Mouse (Mus musculus) megakaryocyte-erythroid progenitor cell, adult 5-6 weeks (primary cell): ENCODE data around the gene Rsph3b. TPM values are rescaled to one million over a fixed set of nuclear protein-coding genes. Genes with fewer than 3 reads are reported as not detected.
"Not testable (repeated sequence)": the region's sequence is repeated elsewhere in the genome, so short reads cannot be mapped to it uniquely, and the experiment has no call there.

Source experiments
- ATAC-seq: replicated peaks from 2 replicates; pipeline ENCODE4 v1.8.0; 2016; ENCODE audit warnings: mild to moderate bottlenecking, inconsistent platforms; ENCODE audit not compliant: severe bottlenecking, poor library complexity, low FRiP score, low TSS enrichment
- total RNA-seq, 2 experiments: library from RNA; stranded (forward) in 1 of 2; stranded (reverse) in 1 of 2; fragments of 200-1000, 215-1000 nt in 1 of 2; fragments of >200 nt in 1 of 2; fragmentation: Nextera tagmentation in 1 of 2; gene quantifications; 2 replicates each; pipeline ENCODE4 v1.2.3; 2014 to 2017

The Rsph3b gene
- total RNA-seq (2014; fragmentation: Nextera tagmentation) (25.6 and 30.5 TPM in 2 replicates), total RNA-seq (2017) (40.8 and 42.2 TPM in 2 replicates)

GRCm38 (mm10) chr17:6947984-6948768 lies at the start of gene Rsph3b:
Gene Rsph3b (minus strand): TSS chr17:6948682.
- ATAC-seq, result peak; percentile 91

GRCm38 (mm10) chr17:6997778-6998490 lies 49.5 kb upstream of the Rsph3b start:
- not testable (repeated sequence) for ATAC-seq

DNA sequence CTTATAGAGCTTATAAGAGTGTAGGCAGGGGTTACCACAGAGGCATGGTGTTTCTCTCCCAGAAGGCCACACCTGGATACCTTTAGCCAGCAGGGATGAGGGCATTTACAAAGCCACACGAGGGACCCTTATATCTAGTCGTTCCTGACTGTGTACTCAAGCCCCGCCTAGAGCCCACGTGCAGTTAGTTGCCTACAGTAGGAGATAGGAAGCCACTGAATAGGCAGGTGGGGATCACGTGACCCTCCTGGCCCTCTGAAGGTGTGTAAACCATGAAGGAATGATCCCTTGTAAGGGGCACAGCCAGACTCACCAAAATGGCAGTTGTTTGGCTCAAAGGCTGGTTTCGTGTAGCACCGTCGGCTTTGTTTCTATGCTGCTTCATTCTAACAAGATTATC lies 48.3 kb upstream of the Rsph3b start:
- ATAC-seq, result not testable (repeated sequence)

DNA sequence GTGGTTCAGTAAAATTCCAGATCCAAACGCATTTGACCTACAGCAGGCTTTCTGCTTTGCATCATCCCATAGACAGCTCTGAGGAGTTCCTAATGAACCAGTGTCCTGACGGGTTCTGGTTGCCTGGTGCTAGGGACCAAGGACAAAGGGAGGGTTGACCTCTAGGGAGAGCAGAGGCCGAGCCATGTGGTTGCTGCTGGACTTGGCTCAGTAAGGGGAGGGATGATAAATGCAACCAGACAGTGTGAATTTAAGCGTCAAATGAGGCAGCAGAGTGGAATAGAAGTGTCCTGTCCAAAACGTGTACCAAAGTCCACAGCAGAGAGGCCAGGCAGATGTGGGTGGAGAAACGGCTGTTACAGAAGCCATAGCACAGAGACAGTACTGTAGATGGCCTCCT lies 47.0 kb upstream of the Rsph3b start:
- ATAC-seq, result not testable (repeated sequence)

DNA sequence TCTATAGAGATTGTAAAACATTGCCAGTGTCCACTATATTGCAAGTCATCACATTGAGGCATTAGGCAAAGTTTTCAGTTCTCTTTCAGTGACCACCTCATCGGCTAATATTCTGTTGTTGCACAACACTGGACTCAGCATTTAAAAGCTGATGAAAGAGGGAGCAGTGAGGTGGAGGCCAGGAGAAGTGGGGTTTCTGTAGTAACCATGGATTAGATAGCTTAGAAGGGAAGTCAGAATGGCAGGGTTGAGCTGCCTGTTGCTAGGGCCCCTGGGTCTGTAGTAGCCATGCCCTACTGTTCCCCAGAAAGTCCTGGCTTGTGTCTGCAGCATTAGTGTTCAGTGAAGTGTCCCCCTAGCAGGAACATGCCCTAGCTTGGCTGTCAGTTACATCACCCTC lies 37.6 kb upstream of the Rsph3b start:
- ATAC-seq, result not testable (repeated sequence)

GRCm38 (mm10) chr17:6980144-6980543 lies 31.7 kb upstream of the Rsph3b start:
- ATAC-seq, result not testable (repeated sequence)

GRCm38 (mm10) chr17:6979380-6979779 lies 30.9 kb upstream of the Rsph3b start:
- ATAC-seq, result 0 out of 2 replicates have a peak, but pooled peaks have one; percentile 8

- ATAC-seq, result peak; percentile 95
Observed at GRCm38 (mm10) chr17:6978287-6979248, 30.1 kb upstream of the Rsph3b start, which contains the start of gene Gm49721. Gene Gm49721 (plus strand): TSS chr17:6978904.

DNA sequence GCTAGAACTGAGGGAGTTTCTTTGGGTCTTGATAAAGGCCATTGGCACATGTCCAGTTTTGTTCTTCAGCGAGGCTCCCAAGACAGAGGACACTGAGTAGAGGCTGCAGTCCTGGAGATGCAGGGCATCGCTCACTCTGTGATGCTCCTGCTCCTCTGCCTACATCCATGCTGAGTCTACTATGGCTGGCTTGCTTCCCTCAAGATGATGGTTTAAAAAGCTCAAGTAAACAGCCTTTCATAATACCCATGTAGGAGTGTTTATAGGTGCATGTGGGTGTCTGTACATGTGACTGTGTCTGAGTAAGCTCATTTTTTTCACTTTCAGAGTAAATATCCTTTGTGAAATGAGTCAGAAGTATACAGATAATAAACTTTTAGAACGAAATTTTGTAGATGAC lies 26.5 kb upstream of the Rsph3b start:
- ATAC-seq, result not testable (repeated sequence)

GRCm38 (mm10) chr17:6972836-6973396 lies 24.4 kb upstream of the Rsph3b start:
- ATAC-seq, result not testable (repeated sequence)

- ATAC-seq, result not testable (repeated sequence)
Observed at GRCm38 (mm10) chr17:6971238-6971637, 22.8 kb upstream of the Rsph3b start.

GRCm38 (mm10) chr17:6970334-6970733 lies 21.9 kb upstream of the Rsph3b start, which contains the start of gene Rnaset2b:
Gene Rnaset2b (plus strand): TSS chr17:6970634.
- ATAC-seq, result not testable (repeated sequence)

- not testable (repeated sequence) for ATAC-seq
Observed at GRCm38 (mm10) chr17:6967673-6968072, 19.2 kb upstream of the Rsph3b start.

GRCm38 (mm10) chr17:6965364-6965763 lies 16.9 kb upstream of the Rsph3b start:
- not testable (repeated sequence) for ATAC-seq

- ATAC-seq, result not testable (repeated sequence)
Observed at GRCm38 (mm10) chr17:6962936-6963335, 14.5 kb upstream of the Rsph3b start.

GRCm38 (mm10) chr17:6962339-6962738 lies 13.9 kb upstream of the Rsph3b start:
- not testable (repeated sequence) for ATAC-seq

DNA sequence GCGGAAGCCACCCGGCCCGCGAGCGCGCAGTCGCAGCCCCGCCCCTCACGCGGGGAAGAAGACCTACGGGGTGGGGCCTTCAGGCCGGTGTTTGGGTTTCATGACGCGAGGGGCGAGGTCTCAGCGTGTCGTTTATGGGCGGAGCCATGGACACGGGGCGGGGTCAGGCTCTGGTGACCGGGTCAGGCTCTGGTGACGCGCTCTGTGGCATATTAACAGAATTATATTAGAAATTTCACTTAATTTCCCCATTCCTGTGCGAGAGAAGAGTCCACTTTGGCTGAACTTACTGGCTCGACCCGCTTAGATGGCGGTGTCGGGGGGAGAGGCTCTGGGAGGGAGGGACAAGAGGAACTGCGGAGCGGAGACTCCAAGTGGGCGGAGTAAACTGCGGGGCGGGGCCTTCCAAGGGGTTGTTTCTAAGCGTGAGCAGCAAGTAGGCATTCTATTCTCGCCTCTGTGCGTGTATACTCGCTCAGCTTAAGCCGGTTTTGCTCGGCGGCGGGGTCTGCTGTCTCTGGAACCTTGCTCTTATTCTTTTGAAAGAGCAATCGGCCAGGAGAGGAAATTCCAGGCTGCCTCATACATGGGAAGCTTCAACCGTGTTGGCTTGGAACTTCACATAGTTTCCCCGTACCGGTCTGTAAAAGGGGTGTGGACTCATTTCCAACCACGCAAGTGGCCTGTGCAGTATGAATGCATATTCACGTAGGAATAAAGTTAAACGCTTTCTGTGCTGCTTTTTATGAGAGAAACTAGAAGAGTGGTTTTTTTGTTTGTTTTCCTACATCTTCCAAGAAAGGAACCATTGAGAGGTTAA lies 12.9 kb upstream of the Rsph3b start:
- peak; percentile 86 for ATAC-seq

DNA sequence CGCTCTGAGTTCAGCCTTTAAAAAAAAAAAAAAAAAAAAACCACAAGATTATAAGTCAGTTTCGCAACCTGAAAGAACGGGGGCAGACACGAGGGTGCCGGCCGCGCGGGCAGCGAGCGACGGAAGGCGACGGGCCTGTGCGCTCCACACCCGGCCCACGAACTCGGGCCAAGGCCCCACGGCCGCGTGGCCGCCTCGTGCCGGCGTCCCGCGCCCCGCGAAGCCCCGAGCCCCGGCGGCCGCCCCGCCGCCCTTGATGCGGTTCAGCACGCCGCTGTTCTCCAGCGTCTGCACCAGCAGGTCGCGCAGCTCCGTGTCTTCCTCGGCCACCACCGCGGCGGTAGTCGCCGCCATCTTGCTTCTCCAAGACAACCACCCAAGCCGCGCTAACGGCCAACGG lies 12.3 kb upstream of the Rsph3b start, which contains the start of gene Tagap1:
Gene Tagap1, minus strand, starts transcription at position 381 of the 400 bp plus-strand sequence.
- not testable (repeated sequence) for ATAC-seq
